Mouse (Mus musculus): Measurements from ENCODE around the gene A1cf. TPM values are rescaled to one million over a fixed set of nuclear protein-coding genes. Genes with fewer than 3 reads are reported as not detected.

Gene A1cf
- polyA plus RNA-seq, 1 experiment = 0.03 TPM

DNA sequence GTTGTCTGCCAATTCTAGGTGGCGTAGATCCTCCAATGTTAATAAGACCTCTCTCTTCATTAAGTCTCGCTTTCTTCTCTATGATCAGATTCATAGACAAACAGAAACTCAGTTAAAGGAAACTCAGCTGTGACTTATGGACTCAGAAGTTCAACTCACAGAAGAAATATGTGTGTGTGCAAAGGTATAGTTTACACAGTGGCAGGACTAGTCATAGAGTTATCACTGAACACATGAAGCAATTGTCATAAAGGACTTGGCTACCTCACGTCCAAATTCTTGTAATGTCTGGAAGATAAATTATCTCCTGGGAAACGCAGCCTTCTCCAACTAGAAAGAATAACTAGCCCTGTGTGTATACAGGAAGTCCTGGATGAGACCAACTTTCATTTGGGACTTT, 9.4 kb downstream of the A1cf start:
- TF ChIP-seq POLR2A (IDR thresholded peaks at IDR 0.05; ENCODE audit: borderline replicate concordance, insufficient read depth, low read length) (no peak), CTCF (IDR thresholded peaks at IDR 0.05; ENCODE audit: borderline replicate concordance, insufficient read depth, low read depth, low read length) (no peak)
- Histone ChIP-seq H3K27ac (ENCODE audit: insufficient read depth, low read length) (no peak overlapping the region), H3K4me1 (ENCODE audit: control insufficient read depth, insufficient read depth, low read length) (no peaks in the 10 kb centered on the region), H3K4me3 (replicated peaks; ENCODE audit: insufficient read depth, low read depth, low read length) (no peak overlapping the region), H3K27me3 (ENCODE audit: control insufficient read depth, insufficient read depth, low read length) (no peaks in the 10 kb centered on the region)
- no peak for DNase-seq
- WGBS = 69% methylated on average over 4 of the region's 4 CpGs

GRCm38 (mm10) chr19:31884594-31884993, 16.0 kb downstream of the A1cf start:
- WGBS = 84% methylated on average over 4 of the region's 4 CpGs
- no peak for DNase-seq
- TF ChIP-seq CTCF (IDR thresholded peaks at IDR 0.05; ENCODE audit: borderline replicate concordance, insufficient read depth, low read depth, low read length) = no peak
- no peak for TF ChIP-seq POLR2A (IDR thresholded peaks at IDR 0.05; ENCODE audit: borderline replicate concordance, insufficient read depth, low read length)
- no peak overlapping the region for H3K27ac ChIP-seq (ENCODE audit: insufficient read depth, low read length)
- no peak overlapping the region for H3K4me3 ChIP-seq (replicated peaks; ENCODE audit: insufficient read depth, low read depth, low read length)
- H3K4me1 ChIP-seq (ENCODE audit: control insufficient read depth, insufficient read depth, low read length) = no peaks in the 10 kb centered on the region
- H3K27me3 ChIP-seq (ENCODE audit: control insufficient read depth, insufficient read depth, low read length) = no peaks in the 10 kb centered on the region

DNA sequence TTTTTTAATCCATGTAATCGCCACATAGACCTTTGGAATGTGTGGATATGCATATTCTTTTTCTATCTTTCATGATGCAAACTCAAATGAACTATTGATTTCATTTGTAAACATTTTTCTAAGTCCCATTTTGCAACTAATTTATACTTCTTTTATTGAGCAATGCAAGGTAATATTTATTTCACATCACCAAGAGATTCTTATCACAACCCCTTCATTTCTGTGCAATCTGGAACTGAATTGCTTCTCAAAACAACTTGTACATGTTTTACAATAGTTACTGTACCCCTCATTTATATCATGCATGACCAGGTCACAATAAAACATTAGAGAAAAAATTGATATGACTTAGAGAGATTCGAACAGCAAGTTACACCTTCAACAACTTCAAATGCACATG, 18.7 kb downstream of the A1cf start:
- Histone ChIP-seq H3K27me3 (ENCODE audit: control insufficient read depth, insufficient read depth, low read length) (no peaks in the 10 kb centered on the region), H3K27ac (ENCODE audit: insufficient read depth, low read length) (no peak overlapping the region), H3K4me3 (replicated peaks; ENCODE audit: insufficient read depth, low read depth, low read length) (no peak overlapping the region), H3K4me1 (ENCODE audit: control insufficient read depth, insufficient read depth, low read length) (no peaks in the 10 kb centered on the region)
- no peak for DNase-seq
- no peak for TF ChIP-seq POLR2A (IDR thresholded peaks at IDR 0.05; ENCODE audit: borderline replicate concordance, insufficient read depth, low read length)
- TF ChIP-seq CTCF (IDR thresholded peaks at IDR 0.05; ENCODE audit: borderline replicate concordance, insufficient read depth, low read depth, low read length) = no peak
- 88% methylated on average over 2 of the region's 2 CpGs for WGBS

GRCm38 (mm10) chr19:31889988-31890387, 21.4 kb downstream of the A1cf start:
- H3K4me3 ChIP-seq (replicated peaks; ENCODE audit: insufficient read depth, low read depth, low read length) = no peak overlapping the region
- TF ChIP-seq POLR2A (IDR thresholded peaks at IDR 0.05; ENCODE audit: borderline replicate concordance, insufficient read depth, low read length) (no peak), CTCF (IDR thresholded peaks at IDR 0.05; ENCODE audit: borderline replicate concordance, insufficient read depth, low read depth, low read length) (no peak)
- DNase-seq = no peak
- no peaks in the 10 kb centered on the region for H3K27me3 ChIP-seq (ENCODE audit: control insufficient read depth, insufficient read depth, low read length)
- WGBS = 82% methylated on average over 4 of the region's 4 CpGs
- H3K4me1 ChIP-seq (ENCODE audit: control insufficient read depth, insufficient read depth, low read length) = no peaks in the 10 kb centered on the region
- H3K27ac ChIP-seq (ENCODE audit: insufficient read depth, low read length) = no peak overlapping the region

DNA sequence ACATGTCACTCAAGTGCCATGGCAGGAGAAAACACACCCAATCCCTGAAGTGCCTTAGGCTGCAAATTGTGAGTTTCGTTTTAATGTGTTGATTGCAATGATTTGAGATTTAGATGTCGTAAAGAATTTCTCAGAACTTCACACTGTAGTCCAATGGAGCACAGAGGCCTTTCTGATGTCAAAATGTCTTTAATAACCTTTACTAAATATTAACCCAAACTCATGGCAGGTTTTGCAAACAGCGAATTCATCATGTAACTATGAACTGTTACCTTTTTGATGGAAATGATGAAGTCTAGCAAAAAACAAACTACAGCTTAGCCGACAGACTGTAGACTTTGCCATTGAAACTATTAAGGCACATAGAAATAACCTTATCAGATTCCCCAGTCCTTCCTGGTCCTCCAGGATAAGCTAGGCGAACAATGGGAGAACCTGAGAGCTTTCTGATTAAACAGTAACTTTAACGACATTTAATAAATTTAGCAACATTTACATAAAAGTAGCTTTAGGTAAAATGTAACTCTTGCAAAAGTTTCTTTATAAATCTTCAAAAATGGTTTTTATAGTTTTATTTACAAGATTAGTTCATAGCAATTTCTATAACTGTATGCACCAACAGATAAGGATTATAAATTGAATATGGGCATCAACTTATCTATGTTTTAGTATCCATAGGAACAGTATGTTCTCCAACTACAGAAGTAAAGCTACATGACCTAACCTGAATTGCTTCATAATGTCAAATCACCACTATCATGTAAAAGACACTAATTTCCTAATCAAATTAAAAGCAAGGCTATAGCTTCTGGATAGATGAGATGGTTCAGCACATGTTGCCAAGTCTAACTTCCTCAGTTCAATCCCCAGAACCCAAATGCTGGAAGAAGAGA, 22.7 kb downstream of the A1cf start:
- DNase-seq = no peak
- Histone ChIP-seq H3K4me3 (replicated peaks; ENCODE audit: insufficient read depth, low read depth, low read length) (no peak overlapping the region), H3K27ac (ENCODE audit: insufficient read depth, low read length) (no peak overlapping the region), H3K27me3 (ENCODE audit: control insufficient read depth, insufficient read depth, low read length) (no peaks in the 10 kb centered on the region), H3K4me1 (ENCODE audit: control insufficient read depth, insufficient read depth, low read length) (no peaks in the 10 kb centered on the region)
- 86% methylated on average over 6 of the region's 6 CpGs for WGBS
- no peak for TF ChIP-seq POLR2A (IDR thresholded peaks at IDR 0.05; ENCODE audit: borderline replicate concordance, insufficient read depth, low read length)
- no peak for TF ChIP-seq CTCF (IDR thresholded peaks at IDR 0.05; ENCODE audit: borderline replicate concordance, insufficient read depth, low read depth, low read length)

DNA sequence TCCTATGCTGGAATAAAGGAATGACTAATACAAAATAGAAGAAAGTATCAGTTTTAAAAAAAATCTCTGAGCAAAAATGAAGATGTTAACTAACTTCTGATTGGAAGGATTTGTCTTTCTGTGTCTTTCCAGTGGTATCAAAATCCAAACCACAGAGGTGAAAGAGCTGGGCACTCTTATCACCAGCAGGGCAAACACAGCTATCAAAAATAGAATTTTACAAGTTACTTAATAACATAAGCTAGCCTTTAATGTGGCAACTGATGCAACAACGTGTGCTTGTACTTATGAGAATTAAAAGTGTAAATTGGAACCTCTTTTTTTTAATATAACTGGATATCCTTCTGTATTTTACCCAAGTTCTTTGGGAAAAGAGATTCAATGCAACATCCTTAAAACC, 27.4 kb downstream of the A1cf start:
- TF ChIP-seq CTCF (IDR thresholded peaks at IDR 0.05; ENCODE audit: borderline replicate concordance, insufficient read depth, low read depth, low read length) = no peak
- TF ChIP-seq POLR2A (IDR thresholded peaks at IDR 0.05; ENCODE audit: borderline replicate concordance, insufficient read depth, low read length) = no peak
- H3K27me3 ChIP-seq (ENCODE audit: control insufficient read depth, insufficient read depth, low read length) = no peaks in the 10 kb centered on the region
- H3K4me1 ChIP-seq (ENCODE audit: control insufficient read depth, insufficient read depth, low read length) = no peaks in the 10 kb centered on the region
- DNase-seq = no peak
- no peak overlapping the region for H3K27ac ChIP-seq (ENCODE audit: insufficient read depth, low read length)
- WGBS = 78% methylated on average over 1 of the region's 1 CpGs
- H3K4me3 ChIP-seq (replicated peaks; ENCODE audit: insufficient read depth, low read depth, low read length) = no peak overlapping the region

- H3K4me1 ChIP-seq (ENCODE audit: control insufficient read depth, insufficient read depth, low read length) = no peaks in the 10 kb centered on the region
- no peak overlapping the region for H3K27ac ChIP-seq (ENCODE audit: insufficient read depth, low read length)
- WGBS = 79% methylated on average over 1 of the region's 1 CpGs
- no peaks in the 10 kb centered on the region for H3K27me3 ChIP-seq (ENCODE audit: control insufficient read depth, insufficient read depth, low read length)
- no peak for DNase-seq
- TF ChIP-seq CTCF (IDR thresholded peaks at IDR 0.05; ENCODE audit: borderline replicate concordance, insufficient read depth, low read depth, low read length) = no peak
- no peak for TF ChIP-seq POLR2A (IDR thresholded peaks at IDR 0.05; ENCODE audit: borderline replicate concordance, insufficient read depth, low read length)
- H3K4me3 ChIP-seq (replicated peaks; ENCODE audit: insufficient read depth, low read depth, low read length) = no peak overlapping the region
Observed at GRCm38 (mm10) chr19:31896711-31897110, 28.1 kb downstream of the A1cf start.

DNA sequence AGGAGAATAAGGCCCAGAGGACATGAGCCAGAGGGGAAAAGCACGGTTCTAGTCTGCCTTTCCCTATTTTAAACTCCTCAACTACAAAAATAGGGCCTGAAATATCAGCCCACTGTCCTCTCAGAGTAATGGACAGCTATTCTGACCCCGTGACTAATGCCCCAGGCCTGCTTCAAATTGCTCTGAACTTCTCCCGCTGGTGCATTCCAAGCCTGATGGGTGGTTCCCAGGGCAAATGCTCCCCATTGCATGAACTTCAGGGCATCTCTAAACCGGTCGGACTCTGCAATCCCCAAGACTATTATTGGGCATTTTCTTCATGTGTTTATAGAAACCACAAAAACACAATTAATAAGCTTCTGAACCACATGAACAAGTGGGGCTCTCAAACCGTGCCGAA, 37.1 kb downstream of the A1cf start:
- Histone ChIP-seq H3K27me3 (ENCODE audit: control insufficient read depth, insufficient read depth, low read length) (no peaks in the 10 kb centered on the region), H3K4me3 (replicated peaks; ENCODE audit: insufficient read depth, low read depth, low read length) (no peak overlapping the region), H3K4me1 (ENCODE audit: control insufficient read depth, insufficient read depth, low read length) (no peaks in the 10 kb centered on the region), H3K27ac (ENCODE audit: insufficient read depth, low read length) (no peak overlapping the region)
- no peak for DNase-seq
- TF ChIP-seq CTCF (IDR thresholded peaks at IDR 0.05; ENCODE audit: borderline replicate concordance, insufficient read depth, low read depth, low read length) (no peak), POLR2A (IDR thresholded peaks at IDR 0.05; ENCODE audit: borderline replicate concordance, insufficient read depth, low read length) (no peak)
- 32% methylated on average over 7 of the region's 7 CpGs for WGBS

Measured in cerebellum, adult 2 months (tissue).